In genomic region chr9:55240852-55241251, GRCm38 (mm10) we compare ENCODE assay signal across 23 mouse cellular contexts. TPM values are rescaled to one million over a fixed set of nuclear protein-coding genes. Genes with fewer than 3 reads are reported as not detected.
A peak's percentile ranks its signal among the peaks of the same experiment; 100 is the strongest.
DNase-seq lines count a peak whose midpoint lies in the region; ATAC-seq and TF ChIP-seq lines count a peak whose summit lies in the region.
"Had no signal": no experiment of that assay in that cellular context is flagged by ENCODE, and none has a peak within 500 bp of the region (broad histone marks: within the 10 kb centered on the region; RNA-seq: fewer than 3 reads in every experiment).

No protein-coding gene starts in this region.

- no peaks in the 10 kb centered on the region for H3K27me3 ChIP-seq in intestine, embryonic 14.5 days (replicated peaks; ENCODE audit: control insufficient read depth, insufficient read depth, low read length)
- no peaks in the 10 kb centered on the region for H3K27me3 ChIP-seq in intestine, embryonic 16.5 days (replicated peaks; ENCODE audit: control insufficient read depth, insufficient read depth, low read length)
- H3K27me3 ChIP-seq in MEL (ENCODE audit: control insufficient read depth in 1 of 2, insufficient read depth in 2 of 2, low read length in 2 of 2): no peaks in the 10 kb centered on the region
- no peaks in the 10 kb centered on the region for H3K27me3 ChIP-seq in midbrain, embryonic 15.5 days (replicated peaks)
- H3K27me3 ChIP-seq: embryonic facial prominence, embryonic 13.5 days; embryonic facial prominence, embryonic 15.5 days; forebrain, embryonic 12.5 days; Patski had no signal

- ATAC-seq in intestine, embryonic 14.5 days (replicated peaks; ENCODE audit: low FRiP score, low TSS enrichment, low read depth): no peak
- ATAC-seq in intestine, embryonic 16.5 days: no peak
- peak; percentile 89 for ATAC-seq in megakaryocyte-erythroid progenitor cell, adult 5-6 weeks (replicated peaks; ENCODE audit: low FRiP score, low TSS enrichment, poor library complexity, severe bottlenecking)
- ATAC-seq in midbrain, embryonic 15.5 days (replicated peaks): no peak
- ATAC-seq: activated CD4-positive, CD25-positive, alpha-beta regulatory T cell, adult 4 months; forebrain, embryonic 14.5 days; forebrain, embryonic 16.5 days; Patski had no signal

- WGBS in intestine, embryonic 14.5 days: 87% methylated on average over 5 of the region's 5 CpGs
- WGBS in intestine, embryonic 16.5 days: 84% methylated on average over 5 of the region's 5 CpGs
- WGBS in midbrain, embryonic 15.5 days: 83% methylated on average over 5 of the region's 5 CpGs

- TF ChIP-seq EP300 in MEL (IDR thresholded peaks at IDR 0.05; ENCODE audit: low read depth in 1 of 2, low read length in 2 of 2): no peak; a peak in 1 of 4 replicates

- peak; percentile 3 for DNase-seq in intestine, embryonic 14.5 days (ENCODE audit: low spot score)
- peak; percentile 34 for DNase-seq in MEL (ENCODE audit: low read depth, low spot score)
- DNase-seq in embryo, embryonic 9.5 days (ENCODE audit: extremely low spot score): no peak
- DNase-seq: adrenal gland, adult 8-10 months; adrenal gland, postnatal 14 days; cerebellum, adult 11-12 months; cerebellum, adult 2 months; cerebellum, adult 9-10 months; cerebellum, postnatal 10 days; cerebellum, postnatal 25 days had no signal

- H3K4me1 ChIP-seq in intestine, embryonic 14.5 days (replicated peaks; ENCODE audit: control insufficient read depth, insufficient read depth, low read length): no peaks in the 10 kb centered on the region
- H3K4me1 ChIP-seq in intestine, embryonic 16.5 days (ENCODE audit: control insufficient read depth, insufficient read depth, low read length): no peaks in the 10 kb centered on the region
- H3K4me1 ChIP-seq in MEL (ENCODE audit: control insufficient read depth in 1 of 2, insufficient read depth in 2 of 2, low read length in 2 of 2): peaks cover 2 to 6% of the 10 kb centered on the region in 2 experiments; a peak in 2 of 4 replicates
- no peaks in the 10 kb centered on the region for H3K4me1 ChIP-seq in brown adipose tissue, adult 24 weeks (ENCODE audit: control insufficient read depth, insufficient read depth, insufficient read length, low read length)
- 0 out of 2 replicates have a peak, but pooled peaks cover 4% of the 10 kb centered on the region for H3K4me1 ChIP-seq in midbrain, embryonic 15.5 days
- H3K4me1 ChIP-seq: embryonic facial prominence, embryonic 13.5 days; embryonic facial prominence, embryonic 15.5 days; forebrain, embryonic 12.5 days had no signal

- no peak for TF ChIP-seq CTCF in MEL (IDR thresholded peaks at IDR 0.05 in 2 of 3, conservative IDR thresholded peaks at IDR 0.05 in 1 of 3; ENCODE audit: control insufficient read depth in 1 of 3, insufficient read depth in 1 of 3, low read depth in 2 of 3, low read length in 3 of 3, poor library complexity in 1 of 3, severe bottlenecking in 1 of 3)

- H3K9me3 ChIP-seq in intestine, embryonic 14.5 days (ENCODE audit: control insufficient read depth, low read length): no peaks in the 10 kb centered on the region
- no peaks in the 10 kb centered on the region for H3K9me3 ChIP-seq in intestine, embryonic 16.5 days (ENCODE audit: control insufficient read depth, low read length)
- H3K9me3 ChIP-seq in MEL (replicated peaks; ENCODE audit: insufficient read depth, low read length): no peaks in the 10 kb centered on the region
- H3K9me3 ChIP-seq in midbrain, embryonic 15.5 days: no peaks in the 10 kb centered on the region
- H3K9me3 ChIP-seq: embryonic facial prominence, embryonic 13.5 days; embryonic facial prominence, embryonic 15.5 days; forebrain, embryonic 10.5 days; forebrain, embryonic 12.5 days had no signal

- TF ChIP-seq POLR2A in MEL (IDR thresholded peaks at IDR 0.05; ENCODE audit: control insufficient read depth in 1 of 2, insufficient read depth in 1 of 2, low read depth in 1 of 2, low read length in 2 of 2, poor library complexity in 1 of 2): no peak

- H3K4me2 ChIP-seq in intestine, embryonic 14.5 days (ENCODE audit: low read length): no peak overlapping the region
- H3K4me2 ChIP-seq in intestine, embryonic 16.5 days (ENCODE audit: low read depth, low read length): no peak overlapping the region
- H3K4me2 ChIP-seq in midbrain, embryonic 15.5 days: no peak overlapping the region
- H3K4me2 ChIP-seq: embryonic facial prominence, embryonic 13.5 days; embryonic facial prominence, embryonic 15.5 days; forebrain, embryonic 12.5 days had no signal

- no peak overlapping the region for H3K27ac ChIP-seq in intestine, embryonic 14.5 days (ENCODE audit: low read depth)
- no peak overlapping the region for H3K27ac ChIP-seq in intestine, embryonic 16.5 days (ENCODE audit: low read length)
- H3K27ac ChIP-seq in MEL (ENCODE audit: control insufficient read depth, low read depth, low read length): no peak overlapping the region
- H3K27ac ChIP-seq in brown adipose tissue, adult 24 weeks (replicated peaks; ENCODE audit: low read depth, low read length): peak overlapping the region; percentile 5; the same call in 1 of the 2 replicates
- no peak overlapping the region for H3K27ac ChIP-seq in midbrain, embryonic 15.5 days
- H3K27ac ChIP-seq: embryonic facial prominence, embryonic 13.5 days; embryonic facial prominence, embryonic 15.5 days; forebrain, embryonic 10.5 days; forebrain, embryonic 12.5 days had no signal

- no peaks in the 10 kb centered on the region for H3K36me3 ChIP-seq in intestine, embryonic 14.5 days (ENCODE audit: control insufficient read depth, insufficient read depth, low read length)
- no peaks in the 10 kb centered on the region for H3K36me3 ChIP-seq in intestine, embryonic 16.5 days (ENCODE audit: control insufficient read depth, insufficient read depth, low read length)
- H3K36me3 ChIP-seq in MEL (ENCODE audit: control insufficient read depth in 1 of 2, insufficient read depth in 2 of 2, low read length in 2 of 2): peaks cover 0 to 2% of the 10 kb centered on the region in 2 experiments; a peak in 2 of 4 replicates
- H3K36me3 ChIP-seq in midbrain, embryonic 15.5 days (replicated peaks): no peaks in the 10 kb centered on the region
- H3K36me3 ChIP-seq: embryonic facial prominence, embryonic 13.5 days; embryonic facial prominence, embryonic 15.5 days; forebrain, embryonic 10.5 days; forebrain, embryonic 12.5 days had no signal

- H3K9ac ChIP-seq in intestine, embryonic 14.5 days (ENCODE audit: low read length): no peak overlapping the region
- no peak overlapping the region for H3K9ac ChIP-seq in intestine, embryonic 16.5 days (ENCODE audit: low read depth, low read length)
- H3K9ac ChIP-seq in MEL (ENCODE audit: control insufficient read depth, low read depth, low read length, poor library complexity, severe bottlenecking): no peak overlapping the region
- H3K9ac ChIP-seq in midbrain, embryonic 15.5 days: no peak overlapping the region
- H3K9ac ChIP-seq: embryonic facial prominence, embryonic 13.5 days; embryonic facial prominence, embryonic 15.5 days; forebrain, embryonic 12.5 days had no signal

- no peak for TF ChIP-seq RAD21 in MEL (IDR thresholded peaks at IDR 0.05; ENCODE audit: low read depth, low read length)

- H3K4me3 ChIP-seq in intestine, embryonic 14.5 days (ENCODE audit: low read depth, low read length): no peak overlapping the region
- no peak overlapping the region for H3K4me3 ChIP-seq in intestine, embryonic 16.5 days (ENCODE audit: low read length)
- H3K4me3 ChIP-seq in MEL (ENCODE audit: control insufficient read depth in 1 of 2, insufficient read depth in 1 of 2, low read depth in 2 of 2, low read length in 2 of 2): no peak overlapping the region
- no peak overlapping the region for H3K4me3 ChIP-seq in brown adipose tissue, adult 24 weeks (ENCODE audit: insufficient read depth, low read depth, low read length)
- H3K4me3 ChIP-seq in midbrain, embryonic 15.5 days: no peak overlapping the region
- H3K4me3 ChIP-seq: embryonic facial prominence, embryonic 13.5 days; embryonic facial prominence, embryonic 15.5 days; erythroblast, embryonic 14.5 days; forebrain, embryonic 10.5 days; forebrain, embryonic 12.5 days had no signal

- H3K79me2 ChIP-seq in MEL (ENCODE audit: control insufficient read depth, insufficient read depth, low read length, poor library complexity): no peaks in the 10 kb centered on the region

TF ChIP-seq in MEL, 35 proteins besides CTCF, POLR2A, EP300 and RAD21:
- TF ChIP-seq TAL1 (IDR thresholded peaks at IDR 0.05; ENCODE audit: low read length) (no peak), GATA1 (IDR thresholded peaks at IDR 0.05; ENCODE audit: low read depth, low read length) (peak; percentile 31; the same call in 1 of the 2 replicates)

RNA-seq across cellular contexts. Expression of gene Fbxo22, which starts 32.1 kb away (rescaled TPM):
- polyA plus RNA-seq in intestine, embryonic 14.5 days (2014; fragmentation: Nextera tagmentation; extraction: Ambion mirVana): 57.5 and 63.0 TPM in 2 replicates
- polyA plus RNA-seq in intestine, embryonic 16.5 days (2015; fragmentation: Nextera tagmentation; extraction: Ambion mirVana): 55.3 and 61.0 TPM in 2 replicates
- 28.2 and 28.4 TPM in 2 replicates for total RNA-seq in MEL (2012; rRNA removed)
- 10 to 100 TPM in 1 of 2 experiments, not detected in 1; 25.7 TPM for polyA plus RNA-seq in MEL (2012; ENCODE audit: insufficient read depth in 1 of 2, insufficient read length in 2 of 2, low read depth in 1 of 2, low replicate concordance in 2 of 2, missing spikeins in 1 of 2)
- 19.0 and 21.6 TPM in 2 replicates for polyA plus RNA-seq in brown adipose tissue, adult 24 weeks (2012; ENCODE audit: insufficient read depth, insufficient read length, missing spikeins)
- total RNA-seq in megakaryocyte-erythroid progenitor cell, adult 5-6 weeks (2014; fragmentation: Nextera tagmentation): 24.7 and 53.3 TPM in 2 replicates
- 37.1 and 38.1 TPM in 2 replicates for total RNA-seq in megakaryocyte-erythroid progenitor cell, adult 5-6 weeks (2017)
- polyA plus RNA-seq in midbrain, embryonic 15.5 days (2015; fragmentation: Nextera tagmentation; extraction: Ambion mirVana): 83.4 and 89.1 TPM in 2 replicates
